Mouse (Mus musculus) lung, embryonic 14.5 days (tissue): ENCODE results near the gene Pttg1. TPM values are rescaled to one million over a fixed set of nuclear protein-coding genes. Genes with fewer than 3 reads are reported as not detected.

ENCODE experiments used
- ATAC-seq: fragments of 200-750 bp; cut with Nextera tagmentation; 2 replicates; pipeline ENCODE4 v1.8.0; 2017; ENCODE audit warnings: mild to moderate bottlenecking, moderate TSS enrichment, moderate library complexity; ENCODE audit not compliant: insufficient read depth
- DNase-seq: peaks from one replicate; pipeline ENCODE4 v3.0.0-alpha.2; 2015
- H3K27ac ChIP-seq: fragments of 300-500 bp; sonication (generic); 2 replicates; pipeline ENCODE4 v1.5.1; 2014; ENCODE audit warnings: low read depth, mild to moderate bottlenecking, moderate library complexity
- H3K27me3 ChIP-seq: fragments of 300-500 bp; sonication (generic); 2 replicates; pipeline ENCODE4 v1.6.1; 2014; ENCODE audit warnings: low read length, control low read depth; ENCODE audit not compliant: insufficient read depth
- H3K36me3 ChIP-seq: fragments of 300-500 bp; sonication (generic); 2 replicates; pipeline ENCODE4 v1.6.1; 2014; ENCODE audit warnings: control low read depth; ENCODE audit not compliant: insufficient read depth
- H3K4me1 ChIP-seq: fragments of 300-500 bp; sonication (generic); 2 replicates; pipeline ENCODE4 v1.6.1; 2014; ENCODE audit warnings: antibody characterized with exemption, control low read depth; ENCODE audit not compliant: insufficient read depth
- H3K4me2 ChIP-seq: fragments of 300-500 bp; sonication (generic); 2 replicates; pipeline ENCODE4 v1.6.1; 2014; ENCODE audit warnings: mild to moderate bottlenecking
- H3K4me3 ChIP-seq: fragments of 300-500 bp; sonication (generic); 2 replicates; pipeline ENCODE4 v1.5.1; 2014; ENCODE audit warnings: low read depth, low read length
- H3K9ac ChIP-seq: fragments of 300-500 bp; sonication (generic); 2 replicates; pipeline ENCODE4 v1.6.1; 2014
- H3K9me3 ChIP-seq: fragments of 300-500 bp; sonication (generic); 2 replicates; pipeline ENCODE4 v1.6.1; 2016; ENCODE audit warnings: low read depth, low read length, control low read depth
- CTCF ChIP-seq: IDR thresholded peaks from 2 replicates; pipeline ENCODE4 v1.5.1; 2016; ENCODE audit warnings: antibody characterized with exemption, low read depth
- WGBS: fragments of 180-500 bp; shearing (Covaris S2); extraction: QIAGEN DNeasy Blood & Tissue Kit; methylation state at CpG from one replicate; pipeline ENCODE4 v1.1.7; 2014; 5-methylcytosine and 5-hydroxymethylcytosine counted together
- polyA plus RNA-seq: library from polyadenylated mRNA; unstranded; fragments of >200 nt; fragmentation: Nextera tagmentation; extraction: Ambion mirVana; gene quantifications from 2 replicates; pipeline ENCODE4 v1.2.1, GENCODE M21; 2014

Gene Pttg1
- polyA plus RNA-seq, 1 experiment from 2014 or later: 82.5 TPM

- Histone ChIP-seq H3K4me3 (no peak overlapping the region), H3K9ac (no peak overlapping the region), H3K4me1 (no peaks in the 10 kb centered on the region), H3K27me3 (no peaks in the 10 kb centered on the region), H3K27ac (no peak overlapping the region), H3K4me2 (no peak overlapping the region), H3K36me3 (no peaks in the 10 kb centered on the region), H3K9me3 (no peaks in the 10 kb centered on the region)
- 88% methylated on average over 4 of the region's 4 CpGs for WGBS
- TF ChIP-seq CTCF: no peak
- ATAC-seq: no peak
- DNase-seq: no peak
Observed at GRCm38 (mm10) chr11:43396246-43396645, 29.8 kb downstream of the Pttg1 start.

GRCm38 (mm10) chr11:43395073-43395948 lies 30.7 kb downstream of the Pttg1 start:
- no peaks in the 10 kb centered on the region for H3K36me3 ChIP-seq
- H3K4me3 ChIP-seq: no peak overlapping the region
- H3K9ac ChIP-seq: no peak overlapping the region
- ATAC-seq: peak; percentile 35; the same call in 1 of the 2 replicates
- DNase-seq: peak; percentile 49
- H3K27ac ChIP-seq: no peak overlapping the region
- no peak for TF ChIP-seq CTCF
- WGBS: 57% methylated on average over 14 of the region's 14 CpGs
- no peak overlapping the region for H3K4me2 ChIP-seq
- no peaks in the 10 kb centered on the region for H3K9me3 ChIP-seq
- no peaks in the 10 kb centered on the region for H3K4me1 ChIP-seq
- no peaks in the 10 kb centered on the region for H3K27me3 ChIP-seq

GRCm38 (mm10) chr11:43393325-43393724 lies 32.7 kb downstream of the Pttg1 start:
- no peaks in the 10 kb centered on the region for H3K36me3 ChIP-seq
- no peak overlapping the region for H3K4me2 ChIP-seq
- no peaks in the 10 kb centered on the region for H3K4me1 ChIP-seq
- DNase-seq (no peak), ATAC-seq (no peak)
- H3K9me3 ChIP-seq: no peaks in the 10 kb centered on the region
- H3K27ac ChIP-seq: no peak overlapping the region
- no peak for TF ChIP-seq CTCF
- no peak overlapping the region for H3K4me3 ChIP-seq
- H3K9ac ChIP-seq: no peak overlapping the region
- no peaks in the 10 kb centered on the region for H3K27me3 ChIP-seq
- 83% methylated on average over 4 of the region's 4 CpGs for WGBS

- H3K9ac ChIP-seq: no peak overlapping the region
- H3K4me1 ChIP-seq: no peaks in the 10 kb centered on the region
- no peaks in the 10 kb centered on the region for H3K9me3 ChIP-seq
- 27% methylated on average over 2 of the region's 2 CpGs for WGBS
- no peaks in the 10 kb centered on the region for H3K36me3 ChIP-seq
- DNase-seq (peak; percentile 23), ATAC-seq (no peak)
- H3K4me3 ChIP-seq: no peak overlapping the region
- no peak overlapping the region for H3K27ac ChIP-seq
- H3K27me3 ChIP-seq: no peaks in the 10 kb centered on the region
- no peak for TF ChIP-seq CTCF
- H3K4me2 ChIP-seq: no peak overlapping the region
Observed at GRCm38 (mm10) chr11:43392757-43393156, 33.3 kb downstream of the Pttg1 start.

- Histone ChIP-seq H3K27ac (no peak overlapping the region), H3K4me3 (no peak overlapping the region), H3K27me3 (no peaks in the 10 kb centered on the region), H3K9ac (no peak overlapping the region), H3K4me2 (no peak overlapping the region), H3K4me1 (no peaks in the 10 kb centered on the region), H3K9me3 (no peaks in the 10 kb centered on the region), H3K36me3 (no peaks in the 10 kb centered on the region)
- DNase-seq (no peak), ATAC-seq (no peak)
- WGBS: 80% methylated on average over 7 of the region's 7 CpGs
- TF ChIP-seq CTCF: no peak
Observed at GRCm38 (mm10) chr11:43389118-43389517, 36.9 kb downstream of the Pttg1 start.

- Histone ChIP-seq H3K27me3 (no peaks in the 10 kb centered on the region), H3K9ac (no peak overlapping the region), H3K27ac (no peak overlapping the region), H3K36me3 (no peaks in the 10 kb centered on the region), H3K4me1 (no peaks in the 10 kb centered on the region), H3K9me3 (no peaks in the 10 kb centered on the region), H3K4me3 (no peak overlapping the region), H3K4me2 (no peak overlapping the region)
- no peak for DNase-seq
- TF ChIP-seq CTCF: no peak
- ATAC-seq: no peak
- WGBS: 62% methylated on average over 21 of the region's 21 CpGs
Observed at GRCm38 (mm10) chr11:43388122-43389097, 37.6 kb downstream of the Pttg1 start.
